ENCODE assay signal across 8 mouse cellular contexts in the genomic region with DNA sequence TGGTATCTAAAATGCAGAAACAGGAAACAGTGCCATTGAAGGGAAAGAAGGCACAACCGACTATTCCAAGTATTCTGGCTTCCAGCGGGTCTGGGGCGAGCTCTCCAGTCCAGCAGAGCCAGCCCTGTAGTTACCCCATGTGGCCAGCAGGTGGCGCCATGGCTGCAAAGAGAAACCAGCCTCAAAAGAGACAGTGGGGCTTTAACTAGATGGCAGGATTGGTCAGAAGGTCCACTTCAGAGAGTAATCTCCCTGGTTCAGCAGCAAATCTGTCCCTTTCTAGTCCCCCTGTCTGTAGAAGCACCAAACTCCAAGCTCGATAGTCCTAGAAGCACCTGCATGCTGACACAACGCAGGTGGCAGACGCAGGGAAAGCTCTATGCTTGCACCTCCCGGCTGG. TPM values are rescaled to one million over a fixed set of nuclear protein-coding genes. Genes with fewer than 3 reads are reported as not detected.
A peak's percentile ranks its signal among the peaks of the same experiment; 100 is the strongest.
DNase-seq lines count a peak whose midpoint lies in the region; TF ChIP-seq lines count a peak whose summit lies in the region.

No protein-coding gene starts in this region.

- peak; percentile 94 for TF ChIP-seq CTCF in E14TG2a.4 (conservative IDR thresholded peaks at IDR 0.05; ENCODE audit: low read length)
- TF ChIP-seq CTCF in layer of hippocampus, adult 2 months (conservative IDR thresholded peaks at IDR 0.05), result peak; percentile 96

- H3K4me3 ChIP-seq in E14TG2a.4 (replicated peaks; ENCODE audit: low read length), result peak overlapping the region; percentile 21
- no peak overlapping the region for H3K4me3 ChIP-seq in layer of hippocampus, adult 2 months

- peak overlapping the region; percentile 19; the same call in 1 of the 2 replicates for H3K27ac ChIP-seq in layer of hippocampus, adult 2 months

- DNase-seq in adrenal gland, postnatal 10 days, result peak; percentile 90
- DNase-seq in embryo, embryonic 11.5 days (ENCODE audit: low read depth, low spot score), result peak; percentile 64
- DNase-seq in heart, adult 8-10 months (ENCODE audit: low spot score), result peak; percentile 77
- peak; percentile 72 to 89 for DNase-seq in layer of hippocampus, adult 2 months (ENCODE audit: low spot score in 2 of 2)
- DNase-seq in lung, postnatal 14 days, result peak; percentile 84
- DNase-seq in right cerebral cortex, postnatal 10 days (ENCODE audit: low spot score in 2 of 2), result peak; percentile 84 to 88
- peak; percentile 79 for DNase-seq in urinary bladder, postnatal 25 days (ENCODE audit: low spot score)

- peaks cover 86% of the 10 kb centered on the region for H3K36me3 ChIP-seq in E14TG2a.4 (ENCODE audit: insufficient read depth, low read length)

- H3K9me3 ChIP-seq in E14TG2a.4 (ENCODE audit: low read length), result no peaks in the 10 kb centered on the region

- H3K27me3 ChIP-seq in E14TG2a.4 (ENCODE audit: insufficient read depth, low read length), result peaks cover 9% of the 10 kb centered on the region; the same call in 1 of the 2 replicates

- H3K4me1 ChIP-seq in E14TG2a.4 (replicated peaks; ENCODE audit: low read depth, low read length), result peaks cover 84% of the 10 kb centered on the region

RNA-seq across cellular contexts. Expression of a gene that starts 8.0 kb away (rescaled TPM):
- 100 to 1,000 TPM; 231 to 232 TPM for total RNA-seq in adrenal gland, postnatal 10 days (2021)
- total RNA-seq in heart, adult 8-10 months (2022), result 100 to 1,000 TPM; 124 to 143 (median 129) TPM
- total RNA-seq in layer of hippocampus, adult 2 months (2021), result 100 to 1,000 TPM; 170 TPM

RNA-seq across cellular contexts. Expression of a gene that starts 10.1 kb away (rescaled TPM):
- 1 to 10 TPM; 1.1 to 1.9 TPM for total RNA-seq in adrenal gland, postnatal 10 days (2021)
- 1 to 10 TPM in 1 of 4 experiments, under 1 TPM in 3; 0.08 to 1.1 (median 0.30) TPM for total RNA-seq in heart, adult 8-10 months (2022)
- total RNA-seq in layer of hippocampus, adult 2 months (2021), result 1 to 10 TPM; 2.5 to 3.4 TPM
